Mouse (Mus musculus) heart, embryonic 11.5 days (tissue): ENCODE data around the gene Prss1. TPM values are rescaled to one million over a fixed set of nuclear protein-coding genes. Genes with fewer than 3 reads are reported as not detected.
"Not testable (repeated sequence)": the region's sequence is repeated elsewhere in the genome, so short reads cannot be mapped to it uniquely, and the experiment has no call there.

Experiments used
- ATAC-seq: fragments of 200-750 bp; cut with Nextera tagmentation; replicated peaks from 2 replicates; pipeline ENCODE4 v1.8.0; 2017; ENCODE audit warnings: moderate library complexity; ENCODE audit not compliant: insufficient number of reproducible peaks, low FRiP score, low TSS enrichment
- H3K27ac ChIP-seq: fragments of 300-500 bp; sonication (generic); 2 replicates; pipeline ENCODE4 v1.5.1; 2014; ENCODE audit warnings: mild to moderate bottlenecking, low read depth, low read length
- H3K27me3 ChIP-seq: fragments of 300-500 bp; sonication (generic); 2 replicates; pipeline ENCODE4 v1.6.1; 2014; ENCODE audit warnings: mild to moderate bottlenecking, low read length, mixed read lengths; ENCODE audit not compliant: control insufficient read depth, insufficient read depth
- H3K36me3 ChIP-seq: fragments of 300-500 bp; sonication (generic); 2 replicates; pipeline ENCODE4 v1.6.1; 2014; ENCODE audit warnings: mild to moderate bottlenecking, low read length, moderate library complexity, mixed read lengths; ENCODE audit not compliant: control insufficient read depth, insufficient read depth
- H3K4me1 ChIP-seq: fragments of 300-500 bp; sonication (generic); 2 replicates; pipeline ENCODE4 v1.6.1; 2014; ENCODE audit warnings: low read length; ENCODE audit not compliant: control insufficient read depth, insufficient read depth
- H3K4me2 ChIP-seq: fragments of 300-500 bp; sonication (generic); 2 replicates; pipeline ENCODE4 v1.6.1; 2014; ENCODE audit warnings: mild to moderate bottlenecking, moderate library complexity
- H3K4me3 ChIP-seq: fragments of 300-500 bp; sonication (generic); 2 replicates; pipeline ENCODE4 v1.5.1; 2014; ENCODE audit warnings: low read depth, low read length
- H3K9ac ChIP-seq: fragments of 300-500 bp; sonication (generic); 2 replicates; pipeline ENCODE4 v1.6.1; 2014; ENCODE audit warnings: mild to moderate bottlenecking, low read depth, low read length, moderate library complexity
- H3K9me3 ChIP-seq: fragments of 300-500 bp; sonication (generic); replicated peaks from 2 replicates; pipeline ENCODE4 v1.6.1; 2016; ENCODE audit warnings: low read length; ENCODE audit not compliant: control insufficient read depth
- WGBS: fragments of 180-500 bp; shearing (Covaris S2); extraction: QIAGEN DNeasy Blood & Tissue Kit; methylation state at CpG from one replicate; pipeline ENCODE4 v1.1.7; 2014; ENCODE audit not compliant: insufficient replicate concordance; 5-methylcytosine and 5-hydroxymethylcytosine counted together
- polyA plus RNA-seq: library from polyadenylated mRNA; unstranded; fragments of >200 nt; fragmentation: Nextera tagmentation; extraction: Ambion mirVana; gene quantifications from 2 replicates; pipeline ENCODE4 v1.2.1, GENCODE M21; 2014

Prss1 gene
- not detected in 2 replicates for polyA plus RNA-seq

GRCm38 (mm10) chr6:41458632-41459031, at the start of gene Prss1:
Gene Prss1, plus strand, starts transcription at chr6:41458932.
- not testable (repeated sequence) for H3K4me2 ChIP-seq, H3K36me3 ChIP-seq, H3K9ac ChIP-seq, H3K4me1 ChIP-seq, H3K27ac ChIP-seq, H3K27me3 ChIP-seq, H3K9me3 ChIP-seq, H3K4me3 ChIP-seq, ATAC-seq

DNA sequence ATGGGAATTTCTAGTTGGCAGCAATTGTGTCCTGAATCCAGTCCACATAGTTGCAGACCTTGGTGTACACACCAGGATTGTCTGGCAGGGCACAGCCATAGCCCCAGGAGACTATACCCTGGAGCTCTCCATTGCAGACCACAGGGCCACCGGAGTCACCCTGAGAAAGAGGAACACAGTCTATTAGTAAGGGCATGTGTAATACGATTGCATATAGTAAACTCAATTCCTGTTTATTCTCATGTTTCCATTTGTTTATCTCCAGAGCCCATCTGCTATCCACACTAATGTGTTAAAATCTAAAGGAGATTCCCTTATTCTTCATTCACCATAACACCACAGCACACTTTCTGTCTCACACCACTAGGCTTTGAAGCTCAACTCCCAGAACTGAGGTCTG, 16.5 kb upstream of the Prss1 start:
- not testable (repeated sequence) for H3K9ac ChIP-seq, H3K4me2 ChIP-seq, H3K36me3 ChIP-seq, H3K27me3 ChIP-seq, H3K4me3 ChIP-seq, ATAC-seq, H3K4me1 ChIP-seq, H3K9me3 ChIP-seq, H3K27ac ChIP-seq
- 64% methylated on average over 2 of the region's 2 CpGs for WGBS

GRCm38 (mm10) chr6:41446045-41446444, 12.7 kb upstream of the Prss1 start, which contains the start of gene Gm10334:
Gene Gm10334, minus strand, starts transcription at chr6:41446145.
- H3K4me2 ChIP-seq, H3K27ac ChIP-seq, H3K27me3 ChIP-seq, H3K9me3 ChIP-seq, H3K4me3 ChIP-seq, H3K9ac ChIP-seq, ATAC-seq, H3K36me3 ChIP-seq, H3K4me1 ChIP-seq: not testable (repeated sequence)

GRCm38 (mm10) chr6:41499374-41499773, 40.6 kb downstream of the Prss1 start:
- H3K4me2 ChIP-seq, result no peak overlapping the region
- no peaks in the 10 kb centered on the region for H3K27me3 ChIP-seq
- 65% methylated on average over 3 of the region's 3 CpGs for whole genome bisulfite sequencing
- no peak for ATAC-seq
- no peaks in the 10 kb centered on the region for H3K4me1 ChIP-seq
- H3K27ac ChIP-seq, result no peak overlapping the region
- H3K4me3 ChIP-seq, result no peak overlapping the region
- no peak overlapping the region for H3K9ac ChIP-seq
- no peaks in the 10 kb centered on the region for H3K9me3 ChIP-seq
- no peaks in the 10 kb centered on the region for H3K36me3 ChIP-seq

DNA sequence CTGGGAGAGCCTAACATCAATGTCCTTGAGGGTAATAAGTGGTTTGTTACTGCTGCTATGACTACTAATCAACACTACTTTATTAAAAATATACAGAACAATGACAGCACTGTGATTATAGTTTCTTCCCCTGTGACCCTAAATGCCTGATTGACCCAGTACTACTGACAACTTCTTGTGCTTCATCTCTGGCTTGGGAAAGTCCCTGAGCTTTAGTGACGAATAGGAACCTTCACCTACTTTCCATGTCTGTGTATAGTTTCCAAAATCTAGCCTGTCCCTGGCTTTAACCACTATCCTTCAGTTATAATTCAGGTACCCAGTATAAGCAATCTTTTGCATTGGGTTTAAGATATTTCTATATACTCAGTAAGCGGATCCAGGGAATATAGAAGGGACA, 46.2 kb downstream of the Prss1 start:
- Histone ChIP-seq H3K36me3 (no peaks in the 10 kb centered on the region), H3K9ac (no peak overlapping the region), H3K27ac (no peak overlapping the region), H3K27me3 (no peaks in the 10 kb centered on the region), H3K4me1 (no peaks in the 10 kb centered on the region), H3K4me2 (no peak overlapping the region), H3K9me3 (no peaks in the 10 kb centered on the region), H3K4me3 (no peak overlapping the region)
- 68% methylated on average over 2 of the region's 2 CpGs for WGBS
- no peak for ATAC-seq

DNA sequence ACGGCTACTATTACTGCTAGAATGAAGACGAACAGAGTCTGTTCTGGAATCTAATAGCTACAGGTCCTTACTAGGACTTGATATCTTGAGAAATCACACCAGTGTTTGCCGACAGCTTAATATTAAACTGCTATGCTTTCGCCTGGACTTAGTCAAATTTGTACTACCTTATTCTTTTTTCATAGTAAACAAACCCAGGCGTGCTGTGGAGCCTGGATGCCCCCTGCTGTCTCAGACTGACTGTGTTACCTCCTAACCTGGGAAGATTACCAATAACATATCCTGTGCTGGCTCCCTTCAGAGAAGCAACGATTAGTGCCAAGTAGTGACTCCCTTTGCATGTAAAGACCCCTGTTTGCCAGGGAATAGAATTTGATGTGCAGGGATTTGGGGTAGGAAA, 46.6 kb downstream of the Prss1 start:
- H3K9ac ChIP-seq, result no peak overlapping the region
- H3K4me3 ChIP-seq, result no peak overlapping the region
- ATAC-seq, result no peak
- no peaks in the 10 kb centered on the region for H3K36me3 ChIP-seq
- 69% methylated on average over 6 of the region's 6 CpGs for WGBS
- no peaks in the 10 kb centered on the region for H3K27me3 ChIP-seq
- H3K4me1 ChIP-seq, result no peaks in the 10 kb centered on the region
- no peak overlapping the region for H3K27ac ChIP-seq
- H3K9me3 ChIP-seq, result no peaks in the 10 kb centered on the region
- no peak overlapping the region for H3K4me2 ChIP-seq

Other genes with a start within 250 kb of the Prss1 start
- gene Try4, start 156.7 kb upstream of the Prss1 start, polyA plus RNA-seq, result not detected in 2 replicates
- not detected in 2 replicates for gene Try5, start 142.1 kb upstream of the Prss1 start, polyA plus RNA-seq
- not detected in 2 replicates for gene Try10, start 104.8 kb upstream of the Prss1 start, polyA plus RNA-seq
- not detected in 2 replicates for gene Prss3, start 81.3 kb upstream of the Prss1 start, polyA plus RNA-seq
- gene Gm5771, start 66.6 kb upstream of the Prss1 start, polyA plus RNA-seq, result not detected in 2 replicates
- gene Gm10334, start 12.8 kb upstream of the Prss1 start, polyA plus RNA-seq, result not detected in 2 replicates
- gene Prss2, start 62.9 kb downstream of the Prss1 start, polyA plus RNA-seq, result not detected in 2 replicates
- 3.7 and 4.2 TPM in 2 replicates for gene Ephb6, start 146.6 kb downstream of the Prss1 start, polyA plus RNA-seq
- not detected in 2 replicates for gene Trpv6, start 177.5 kb downstream of the Prss1 start, polyA plus RNA-seq
- gene Trpv5, start 221.8 kb downstream of the Prss1 start, polyA plus RNA-seq, result not detected in 2 replicates
- not detected in 2 replicates for gene Llcfc1, start 225.5 kb downstream of the Prss1 start, polyA plus RNA-seq
- gene Kel, start 245.4 kb downstream of the Prss1 start, polyA plus RNA-seq, result 41.0 and 53.1 TPM in 2 replicates